Mouse (Mus musculus): ENCODE measurements at regions not wholly inside any gene's neighbourhood (a gene's known extent, or its start where the extent isn't known, plus 50 kb on each side); places are given as distances from the start of the nearest gene placed in this dataset.

GRCm38 (mm10) chrX:11776236-11776899, 383.8 kb downstream of the Bcor start:
- Histone ChIP-seq H3K4me3 (ENCODE audit: low read depth, low read length) (no peak overlapping the region), H3K27me3 (ENCODE audit: control insufficient read depth, insufficient read depth, low read length) (no peaks in the 10 kb centered on the region), H3K27ac (ENCODE audit: insufficient read depth, low read depth, low read length) (no peak overlapping the region), H3K4me1 (ENCODE audit: control insufficient read depth, insufficient read depth, insufficient read length, low read length) (no peaks in the 10 kb centered on the region), H3K36me3 (ENCODE audit: control insufficient read depth, insufficient read depth, low read length) (no peaks in the 10 kb centered on the region)
- WGBS = 74% methylated on average over 6 of the region's 6 CpGs
- no peak for TF ChIP-seq CTCF (IDR thresholded peaks at IDR 0.05; ENCODE audit: extremely low read depth, insufficient read length, insufficient replicate concordance, low read depth, low read length)
- no peak for TF ChIP-seq POLR2A (IDR thresholded peaks at IDR 0.05; ENCODE audit: low read depth, low read length)

- H3K4me1 ChIP-seq (ENCODE audit: control insufficient read depth, insufficient read depth, insufficient read length, low read length) = no peaks in the 10 kb centered on the region; the same call in 1 of the 2 replicates
- no peaks in the 10 kb centered on the region for H3K27me3 ChIP-seq (ENCODE audit: control insufficient read depth, insufficient read depth, low read length)
- H3K27ac ChIP-seq (ENCODE audit: insufficient read depth, low read depth, low read length) = no peak overlapping the region
- 82% methylated on average over 6 of the region's 6 CpGs for WGBS
- no peak for TF ChIP-seq POLR2A (IDR thresholded peaks at IDR 0.05; ENCODE audit: low read depth, low read length)
- TF ChIP-seq CTCF (IDR thresholded peaks at IDR 0.05; ENCODE audit: extremely low read depth, insufficient read length, insufficient replicate concordance, low read depth, low read length) = no peak
- H3K4me3 ChIP-seq (ENCODE audit: low read depth, low read length) = no peak overlapping the region
- H3K36me3 ChIP-seq (ENCODE audit: control insufficient read depth, insufficient read depth, low read length) = no peaks in the 10 kb centered on the region
Measured at GRCm38 (mm10) chrX:11795010-11795409, 365.1 kb downstream of the Bcor start.

- no peak overlapping the region for H3K4me3 ChIP-seq (ENCODE audit: low read depth, low read length)
- WGBS = 58% methylated on average over 11 of the region's 11 CpGs
Measured at GRCm38 (mm10) chrX:11797870-11798269, 362.3 kb downstream of the Bcor start.

GRCm38 (mm10) chrX:11798326-11798725, 361.8 kb downstream of the Bcor start:
- H3K4me3 ChIP-seq (ENCODE audit: low read depth, low read length) = no peak overlapping the region
- WGBS = 20% methylated on average over 3 of the region's 3 CpGs
- TF ChIP-seq POLR2A (IDR thresholded peaks at IDR 0.05; ENCODE audit: low read depth, low read length) (no peak), CTCF (IDR thresholded peaks at IDR 0.05; ENCODE audit: extremely low read depth, insufficient read length, insufficient replicate concordance, low read depth, low read length) (no peak)
- no peaks in the 10 kb centered on the region; the same call in 1 of the 2 replicates for H3K4me1 ChIP-seq (ENCODE audit: control insufficient read depth, insufficient read depth, insufficient read length, low read length)
- H3K36me3 ChIP-seq (ENCODE audit: control insufficient read depth, insufficient read depth, low read length) = no peaks in the 10 kb centered on the region
- no peaks in the 10 kb centered on the region for H3K27me3 ChIP-seq (ENCODE audit: control insufficient read depth, insufficient read depth, low read length)
- no peak overlapping the region for H3K27ac ChIP-seq (ENCODE audit: insufficient read depth, low read depth, low read length)

More at GRCm38 (mm10) chrX:11797870-11798269, 362.3 kb downstream of the Bcor start:
- no peaks in the 10 kb centered on the region; the same call in 1 of the 2 replicates for H3K4me1 ChIP-seq (ENCODE audit: control insufficient read depth, insufficient read depth, insufficient read length, low read length)
- H3K27ac ChIP-seq (ENCODE audit: insufficient read depth, low read depth, low read length) = no peak overlapping the region
- TF ChIP-seq POLR2A (IDR thresholded peaks at IDR 0.05; ENCODE audit: low read depth, low read length) (no peak), CTCF (IDR thresholded peaks at IDR 0.05; ENCODE audit: extremely low read depth, insufficient read length, insufficient replicate concordance, low read depth, low read length) (no peak)
- no peaks in the 10 kb centered on the region for H3K36me3 ChIP-seq (ENCODE audit: control insufficient read depth, insufficient read depth, low read length)
- H3K27me3 ChIP-seq (ENCODE audit: control insufficient read depth, insufficient read depth, low read length) = no peaks in the 10 kb centered on the region

- Histone ChIP-seq H3K27me3 (ENCODE audit: control insufficient read depth, insufficient read depth, low read length) (no peaks in the 10 kb centered on the region), H3K36me3 (ENCODE audit: control insufficient read depth, insufficient read depth, low read length) (no peaks in the 10 kb centered on the region), H3K4me3 (ENCODE audit: low read depth, low read length) (no peak overlapping the region), H3K4me1 (ENCODE audit: control insufficient read depth, insufficient read depth, insufficient read length, low read length) (no peaks in the 10 kb centered on the region), H3K27ac (ENCODE audit: insufficient read depth, low read depth, low read length) (no peak overlapping the region)
- 68% methylated on average over 16 of the region's 16 CpGs for WGBS
- TF ChIP-seq CTCF (IDR thresholded peaks at IDR 0.05; ENCODE audit: extremely low read depth, insufficient read length, insufficient replicate concordance, low read depth, low read length) (no peak), POLR2A (IDR thresholded peaks at IDR 0.05; ENCODE audit: low read depth, low read length) (no peak)
Measured at GRCm38 (mm10) chrX:11800400-11800941, 359.7 kb downstream of the Bcor start.

- Histone ChIP-seq H3K27me3 (ENCODE audit: control insufficient read depth, insufficient read depth, low read length) (no peaks in the 10 kb centered on the region), H3K4me1 (ENCODE audit: control insufficient read depth, insufficient read depth, insufficient read length, low read length) (no peaks in the 10 kb centered on the region), H3K27ac (ENCODE audit: insufficient read depth, low read depth, low read length) (no peak overlapping the region), H3K4me3 (ENCODE audit: low read depth, low read length) (no peak overlapping the region), H3K36me3 (ENCODE audit: control insufficient read depth, insufficient read depth, low read length) (no peaks in the 10 kb centered on the region)
- 55% methylated on average over 3 of the region's 3 CpGs for WGBS
- TF ChIP-seq POLR2A (IDR thresholded peaks at IDR 0.05; ENCODE audit: low read depth, low read length) = no peak
- TF ChIP-seq CTCF (IDR thresholded peaks at IDR 0.05; ENCODE audit: extremely low read depth, insufficient read length, insufficient replicate concordance, low read depth, low read length) = peak; percentile 30; the same call in 1 of the 2 replicates
Measured at GRCm38 (mm10) chrX:11801208-11801607, 358.9 kb downstream of the Bcor start.

GRCm38 (mm10) chrX:11801621-11802020, 358.5 kb downstream of the Bcor start:
- Histone ChIP-seq H3K27me3 (ENCODE audit: control insufficient read depth, insufficient read depth, low read length) (no peaks in the 10 kb centered on the region), H3K4me1 (ENCODE audit: control insufficient read depth, insufficient read depth, insufficient read length, low read length) (no peaks in the 10 kb centered on the region), H3K36me3 (ENCODE audit: control insufficient read depth, insufficient read depth, low read length) (no peaks in the 10 kb centered on the region), H3K27ac (ENCODE audit: insufficient read depth, low read depth, low read length) (no peak overlapping the region), H3K4me3 (ENCODE audit: low read depth, low read length) (no peak overlapping the region)
- no peak for TF ChIP-seq CTCF (IDR thresholded peaks at IDR 0.05; ENCODE audit: extremely low read depth, insufficient read length, insufficient replicate concordance, low read depth, low read length)
- WGBS = 56% methylated on average over 12 of the region's 12 CpGs
